Mouse (Mus musculus) limb, embryonic 11.5 days (tissue): Measurements from ENCODE around the gene Olfr481. TPM values are rescaled to one million over a fixed set of nuclear protein-coding genes. Genes with fewer than 3 reads are reported as not detected.

ENCODE experiments used
- ATAC-seq: fragments of 200-750 bp; cut with Nextera tagmentation; 2 replicates; pipeline ENCODE4 v1.8.0; 2017; ENCODE audit warnings: low read depth; ENCODE audit not compliant: insufficient number of reproducible peaks, low FRiP score, low TSS enrichment
- DNase-seq: peaks from one replicate; pipeline ENCODE4 v3.0.0-alpha.2; 2015; ENCODE audit warnings: low spot score
- H3K27ac ChIP-seq: fragments of 300-500 bp; sonication (generic); replicated peaks from 2 replicates; pipeline ENCODE4 v1.5.1; 2014; ENCODE audit warnings: low read depth, mild to moderate bottlenecking, low read length
- H3K27me3 ChIP-seq: fragments of 300-500 bp; sonication (generic); 2 replicates; pipeline ENCODE4 v1.6.1; 2014; ENCODE audit warnings: mild to moderate bottlenecking, low read length, mixed read lengths; ENCODE audit not compliant: control insufficient read depth, insufficient read depth
- H3K36me3 ChIP-seq: fragments of 300-500 bp; sonication (generic); 2 replicates; pipeline ENCODE4 v1.6.1; 2014; ENCODE audit warnings: mild to moderate bottlenecking, low read length, moderate library complexity, mixed read lengths; ENCODE audit not compliant: control insufficient read depth, insufficient read depth
- H3K4me1 ChIP-seq: fragments of 300-500 bp; sonication (generic); 2 replicates; pipeline ENCODE4 v1.6.1; 2014; ENCODE audit warnings: low read length, mixed read lengths; ENCODE audit not compliant: control insufficient read depth, insufficient read depth
- H3K4me2 ChIP-seq: fragments of 300-500 bp; sonication (generic); 2 replicates; pipeline ENCODE4 v1.6.1; 2014; ENCODE audit warnings: low read depth, mild to moderate bottlenecking, moderate library complexity; ENCODE audit not compliant: severe bottlenecking
- H3K4me3 ChIP-seq: fragments of 300-500 bp; sonication (generic); 2 replicates; pipeline ENCODE4 v1.5.1; 2014; ENCODE audit warnings: low read depth, low read length
- H3K9ac ChIP-seq: fragments of 300-500 bp; sonication (generic); 2 replicates; pipeline ENCODE4 v1.6.1; 2014; ENCODE audit warnings: mild to moderate bottlenecking, low read length
- H3K9me3 ChIP-seq: fragments of 300-500 bp; sonication (generic); 2 replicates; pipeline ENCODE4 v1.6.1; 2016; ENCODE audit warnings: low read length; ENCODE audit not compliant: control insufficient read depth
- WGBS: fragments of 180-500 bp; shearing (Covaris S2); extraction: QIAGEN DNeasy Blood & Tissue Kit; methylation state at CpG from one replicate; pipeline ENCODE4 v1.1.7; 2014; 5-methylcytosine and 5-hydroxymethylcytosine counted together
- polyA plus RNA-seq: library from polyadenylated mRNA; unstranded; fragments of >200 nt; fragmentation: Nextera tagmentation; extraction: Ambion mirVana; gene quantifications from 2 replicates; pipeline ENCODE4 v1.2.1, GENCODE M21; 2014

Gene Olfr481
- polyA plus RNA-seq = not detected in 2 replicates

DNA sequence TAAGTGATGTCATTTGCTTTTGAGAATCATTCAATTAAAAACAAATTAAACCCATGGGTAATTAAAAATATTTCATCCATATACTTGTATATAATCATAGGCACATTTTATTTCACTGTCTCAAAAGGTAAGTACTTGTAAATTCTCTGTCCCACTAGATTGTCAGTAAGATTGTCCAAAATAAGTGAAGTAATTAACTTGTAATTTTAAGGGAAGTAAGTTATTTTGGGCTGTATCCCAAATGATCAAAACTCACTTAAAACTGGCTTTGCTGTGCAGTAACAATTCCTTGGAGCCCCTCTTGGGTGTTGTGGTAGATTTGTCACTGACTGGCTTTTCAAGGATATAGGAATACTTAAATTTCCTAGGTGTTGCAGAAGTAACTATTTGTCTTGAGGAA lies at the start of gene Olfr481:
TSS of gene Olfr481 (plus strand) at position 301 of the 400 bp plus-strand sequence.
- no peak within 1 kb of the TSS for H3K4me2 ChIP-seq
- no peak for DNase-seq
- H3K9me3 ChIP-seq = no peaks in the 10 kb centered on the region
- no peak within 1 kb of the TSS for H3K4me3 ChIP-seq
- no peaks in the 10 kb centered on the region for H3K27me3 ChIP-seq
- H3K9ac ChIP-seq = no peak within 1 kb of the TSS
- H3K36me3 ChIP-seq = no peaks in the 10 kb centered on the region
- H3K4me1 ChIP-seq = no peaks in the 10 kb centered on the region
- ATAC-seq = no peak
- H3K27ac ChIP-seq = no peak within 1 kb of the TSS

DNA sequence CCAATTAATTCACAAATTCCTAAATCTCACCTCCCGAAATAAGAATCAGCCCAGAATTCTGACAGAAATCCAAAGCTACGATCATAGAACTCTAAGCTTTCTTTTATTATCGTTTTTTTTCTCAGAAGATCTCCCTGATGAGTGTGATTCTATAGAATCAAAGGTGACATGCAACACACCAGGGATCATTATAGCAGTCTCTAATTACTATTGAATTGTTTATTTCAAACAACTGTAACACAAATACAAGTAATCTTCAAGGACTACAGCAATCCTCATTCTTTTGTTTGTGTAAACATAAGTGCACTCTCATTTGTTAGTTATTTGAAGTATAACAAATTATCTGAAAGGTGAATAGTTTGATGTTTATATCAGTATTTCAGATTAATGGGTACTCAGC lies 45.8 kb upstream of the Olfr481 start, which contains the start of gene Olfr478:
TSS of gene Olfr478 (minus strand) at position 101 of the 400 bp plus-strand sequence.
- no peak within 1 kb of the TSS for H3K4me3 ChIP-seq
- no peaks in the 10 kb centered on the region for H3K4me1 ChIP-seq
- no peak for DNase-seq
- ATAC-seq = no peak
- no peaks in the 10 kb centered on the region for H3K36me3 ChIP-seq
- H3K27me3 ChIP-seq = no peaks in the 10 kb centered on the region
- 85% methylated on average over 3 of the region's 3 CpGs for WGBS
- H3K9me3 ChIP-seq = no peaks in the 10 kb centered on the region
- H3K4me2 ChIP-seq = no peak within 1 kb of the TSS
- no peak within 1 kb of the TSS for H3K9ac ChIP-seq
- no peak within 1 kb of the TSS for H3K27ac ChIP-seq

DNA sequence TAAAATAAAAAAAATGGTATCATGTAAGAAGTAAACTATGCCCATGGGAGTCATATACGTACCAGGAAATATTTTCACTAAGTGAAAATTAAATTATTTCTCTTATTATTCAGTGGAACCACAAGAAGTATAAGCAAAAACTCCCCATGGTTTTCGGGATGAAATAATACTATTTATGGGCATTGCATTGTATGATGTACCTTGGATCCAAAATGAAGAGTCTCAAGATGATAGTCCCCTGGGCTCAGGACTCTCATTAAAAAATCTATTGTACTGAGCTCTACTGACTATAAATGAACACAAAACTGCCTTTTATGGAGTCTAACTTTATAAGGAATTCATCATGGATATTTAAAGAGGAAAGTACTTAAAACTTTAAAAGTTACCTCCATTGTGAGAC lies 29.3 kb upstream of the Olfr481 start, which contains the start of gene Olfr479:
TSS of gene Olfr479 (plus strand) at position 301 of the 400 bp plus-strand sequence.
- no peak for DNase-seq
- Histone ChIP-seq H3K36me3 (no peaks in the 10 kb centered on the region), H3K4me2 (no peak within 1 kb of the TSS), H3K9ac (no peak within 1 kb of the TSS), H3K4me3 (no peak within 1 kb of the TSS), H3K27ac (no peak within 1 kb of the TSS), H3K9me3 (no peaks in the 10 kb centered on the region), H3K27me3 (no peaks in the 10 kb centered on the region), H3K4me1 (no peaks in the 10 kb centered on the region)
- no peak for ATAC-seq
- WGBS = 91% methylated on average over 2 of the region's 2 CpGs

DNA sequence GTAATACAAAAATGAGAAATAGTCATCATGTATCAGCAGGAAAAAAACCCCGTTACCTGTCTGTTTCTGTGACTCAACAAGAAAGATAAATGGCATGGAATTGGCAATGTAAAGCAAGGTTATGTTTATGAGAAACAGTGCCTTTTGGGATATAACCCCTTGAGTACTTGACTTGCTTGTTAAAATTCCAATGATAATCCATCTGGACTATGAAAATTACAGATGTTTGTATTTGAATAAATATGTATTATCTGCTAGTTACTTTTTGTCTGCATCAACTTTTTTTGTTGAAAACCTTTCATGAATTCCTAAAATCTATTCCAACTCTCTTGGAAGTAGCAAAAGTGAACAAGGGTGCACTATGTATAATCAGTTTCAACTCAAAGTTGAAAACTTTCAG lies 12.4 kb upstream of the Olfr481 start, which contains the start of gene Olfr480:
TSS of gene Olfr480 (minus strand) at position 101 of the 400 bp plus-strand sequence.
- Histone ChIP-seq H3K4me2 (no peak within 1 kb of the TSS), H3K27ac (no peak within 1 kb of the TSS), H3K36me3 (no peaks in the 10 kb centered on the region), H3K9me3 (no peaks in the 10 kb centered on the region), H3K27me3 (no peaks in the 10 kb centered on the region), H3K9ac (no peak within 1 kb of the TSS), H3K4me3 (no peak within 1 kb of the TSS), H3K4me1 (no peaks in the 10 kb centered on the region)
- WGBS = 90% methylated on average over 1 of the region's 1 CpGs
- ATAC-seq (no peak), DNase-seq (no peak)

DNA sequence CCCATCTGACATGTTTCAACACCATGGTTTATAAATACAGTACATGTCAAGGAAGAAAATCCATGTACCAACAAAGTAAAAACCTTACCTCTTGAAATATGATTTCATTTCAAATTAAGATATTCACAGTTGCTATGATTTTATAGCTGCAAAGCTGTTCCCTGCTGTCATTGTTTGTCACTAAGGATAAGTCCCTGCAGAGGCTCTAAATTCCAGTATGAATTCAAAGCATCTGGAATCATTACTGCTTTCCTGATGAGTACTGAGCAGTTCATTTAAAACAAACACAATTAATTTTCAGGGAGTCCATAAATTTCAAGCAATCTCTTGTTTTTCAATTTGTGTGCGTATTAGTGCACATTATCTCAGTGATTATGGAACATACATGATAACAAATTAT lies 17.8 kb downstream of the Olfr481 start, which contains the start of gene Olfr482:
TSS of gene Olfr482 (minus strand) at position 101 of the 400 bp plus-strand sequence.
- no peak within 1 kb of the TSS for H3K4me2 ChIP-seq
- H3K4me1 ChIP-seq = no peaks in the 10 kb centered on the region
- H3K4me3 ChIP-seq = no peak within 1 kb of the TSS
- H3K36me3 ChIP-seq = no peaks in the 10 kb centered on the region
- no peak for ATAC-seq
- DNase-seq = no peak
- H3K9me3 ChIP-seq = no peaks in the 10 kb centered on the region
- H3K9ac ChIP-seq = no peak within 1 kb of the TSS
- WGBS = 89% methylated on average over 1 of the region's 1 CpGs
- no peak within 1 kb of the TSS for H3K27ac ChIP-seq
- no peaks in the 10 kb centered on the region for H3K27me3 ChIP-seq

DNA sequence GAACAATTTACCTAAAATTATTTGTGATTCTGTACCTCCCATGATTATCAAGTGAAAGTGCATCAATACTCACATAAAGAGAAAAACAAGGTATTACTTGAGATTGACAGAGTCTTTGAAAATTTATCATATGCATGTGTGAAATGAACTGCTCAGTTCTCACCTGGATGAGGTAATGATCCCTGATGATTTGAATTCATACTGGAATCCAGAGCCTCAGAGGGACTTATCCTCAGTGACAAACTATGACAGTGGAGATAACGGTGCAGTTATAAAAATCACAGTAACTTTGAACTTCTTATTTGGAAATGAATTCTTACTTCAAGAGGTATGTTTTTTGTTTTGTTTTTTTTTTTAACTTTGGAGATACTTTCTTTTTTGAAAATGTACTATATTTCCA lies 20.9 kb downstream of the Olfr481 start, which contains the start of gene Olfr483:
TSS of gene Olfr483 (plus strand) at position 301 of the 400 bp plus-strand sequence.
- no peaks in the 10 kb centered on the region for H3K4me1 ChIP-seq
- no peaks in the 10 kb centered on the region for H3K36me3 ChIP-seq
- no peak for DNase-seq
- H3K4me2 ChIP-seq = no peak within 1 kb of the TSS
- no peak within 1 kb of the TSS for H3K4me3 ChIP-seq
- WGBS = 92% methylated on average over 1 of the region's 1 CpGs
- ATAC-seq = no peak
- no peak within 1 kb of the TSS for H3K9ac ChIP-seq
- H3K9me3 ChIP-seq = no peaks in the 10 kb centered on the region
- no peaks in the 10 kb centered on the region for H3K27me3 ChIP-seq
- H3K27ac ChIP-seq = no peak within 1 kb of the TSS

DNA sequence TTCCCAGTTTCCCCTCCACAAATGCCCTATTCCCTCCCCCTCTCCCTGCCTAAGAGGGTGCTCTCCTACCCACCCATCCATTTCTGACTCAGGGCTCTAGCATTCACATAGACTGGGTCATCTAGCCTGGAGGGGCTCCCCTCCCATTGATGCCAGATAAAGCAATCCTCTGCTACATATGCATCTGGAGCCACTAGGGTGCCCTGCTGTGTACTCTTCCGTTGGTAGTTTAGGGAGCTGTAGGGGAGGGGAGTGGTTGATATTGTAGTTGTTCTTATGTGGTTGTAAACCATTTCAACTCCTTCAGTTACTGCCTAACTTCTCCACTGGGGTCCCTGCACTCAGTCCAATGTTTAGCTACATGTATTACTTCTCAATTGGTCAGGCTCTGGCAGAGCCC lies 41.0 kb downstream of the Olfr481 start:
- H3K36me3 ChIP-seq = no peaks in the 10 kb centered on the region
- ATAC-seq (no peak), DNase-seq (no peak)
- H3K4me1 ChIP-seq = no peaks in the 10 kb centered on the region
- no peak overlapping the region for H3K4me2 ChIP-seq
- H3K27ac ChIP-seq = no peak overlapping the region
- no peaks in the 10 kb centered on the region for H3K27me3 ChIP-seq
- WGBS = 0% methylated on average over 1 of the region's 1 CpGs
- H3K9me3 ChIP-seq = no peaks in the 10 kb centered on the region
- H3K4me3 ChIP-seq = no peak overlapping the region
- H3K9ac ChIP-seq = no peak overlapping the region

DNA sequence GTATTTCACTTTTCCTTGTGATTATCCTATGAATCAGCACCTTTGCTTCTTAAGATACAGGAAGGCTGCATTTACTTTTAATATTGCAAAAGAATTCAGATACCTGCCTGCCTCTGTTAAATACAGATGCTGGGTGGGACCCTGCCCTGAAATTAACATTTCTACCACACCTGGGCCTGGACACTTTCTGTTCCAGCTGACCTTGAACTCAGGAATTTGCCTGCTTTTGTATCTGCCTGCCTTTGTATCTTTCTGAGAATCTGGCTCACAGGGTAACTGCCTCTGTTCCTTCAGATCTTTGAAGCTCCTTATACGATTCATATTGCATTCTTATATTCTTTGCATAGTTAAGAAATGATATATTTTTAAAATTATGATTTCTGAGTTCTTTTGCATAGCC lies 41.8 kb downstream of the Olfr481 start:
- H3K4me2 ChIP-seq = no peak overlapping the region
- no peak overlapping the region for H3K4me3 ChIP-seq
- DNase-seq = no peak
- no peaks in the 10 kb centered on the region for H3K9me3 ChIP-seq
- H3K9ac ChIP-seq = no peak overlapping the region
- H3K36me3 ChIP-seq = no peaks in the 10 kb centered on the region
- H3K4me1 ChIP-seq = no peaks in the 10 kb centered on the region
- H3K27ac ChIP-seq = no peak overlapping the region
- WGBS = 72% methylated on average over 1 of the region's 1 CpGs
- H3K27me3 ChIP-seq = no peaks in the 10 kb centered on the region
- ATAC-seq = no peak

DNA sequence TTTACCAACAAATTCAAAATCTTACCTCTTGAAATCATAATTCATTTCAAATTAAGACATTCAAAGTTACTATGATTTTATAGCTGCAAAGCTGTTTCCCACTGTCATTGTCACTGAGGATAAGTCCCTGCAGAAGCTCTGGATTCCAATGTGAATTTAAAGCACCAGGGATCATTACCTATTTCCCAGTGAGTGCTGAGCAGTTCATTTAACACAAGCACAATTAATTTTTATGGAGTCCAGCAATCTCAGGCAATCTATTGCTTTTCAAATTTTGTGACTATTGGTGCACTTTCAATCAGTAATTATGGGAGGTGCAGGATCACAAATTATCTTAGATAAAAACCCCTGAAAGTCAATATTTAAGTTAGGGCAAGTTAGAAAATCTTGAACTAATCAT lies 47.7 kb downstream of the Olfr481 start, which contains the start of gene Olfr484:
TSS of gene Olfr484 (minus strand) at position 101 of the 400 bp plus-strand sequence.
- no peak within 1 kb of the TSS for H3K27ac ChIP-seq
- no peaks in the 10 kb centered on the region for H3K27me3 ChIP-seq
- no peak for ATAC-seq
- H3K4me1 ChIP-seq = no peaks in the 10 kb centered on the region
- no peak for DNase-seq
- no peak within 1 kb of the TSS for H3K9ac ChIP-seq
- H3K9me3 ChIP-seq = no peaks in the 10 kb centered on the region
- no peaks in the 10 kb centered on the region for H3K36me3 ChIP-seq
- no peak within 1 kb of the TSS for H3K4me3 ChIP-seq
- no peak within 1 kb of the TSS for H3K4me2 ChIP-seq
